Mouse (Mus musculus): ENCODE data around the gene Txndc16. TPM values are rescaled to one million over a fixed set of nuclear protein-coding genes. Genes with fewer than 3 reads are reported as not detected.

Txndc16 gene
- polyA plus RNA-seq, 1 experiment from 2014 or later: 18.4 TPM

- Histone ChIP-seq H3K27ac (no peak overlapping the region), H3K27me3 (no peaks in the 10 kb centered on the region), H3K9ac (no peak overlapping the region), H3K9me3 (no peaks in the 10 kb centered on the region), H3K36me3 (no peaks in the 10 kb centered on the region), H3K4me2 (replicated peaks) (no peak overlapping the region), H3K4me3 (no peak overlapping the region), H3K4me1 (no peaks in the 10 kb centered on the region)
- WGBS: 75% methylated on average over 17 of the region's 17 CpGs
- no peak for ATAC-seq (ENCODE audit: insufficient number of reproducible peaks, insufficient read depth, low FRiP score, low TSS enrichment)
Measured at GRCm38 (mm10) chr14:45140344-45141080, 79.6 kb downstream of the Txndc16 start.

GRCm38 (mm10) chr14:45135961-45136360 is 84.2 kb downstream of the Txndc16 start:
- H3K4me2 ChIP-seq (replicated peaks): no peak overlapping the region
- H3K9ac ChIP-seq: no peak overlapping the region
- ATAC-seq (ENCODE audit: insufficient number of reproducible peaks, insufficient read depth, low FRiP score, low TSS enrichment): no peak
- H3K4me1 ChIP-seq: no peaks in the 10 kb centered on the region
- no peak overlapping the region for H3K27ac ChIP-seq
- H3K4me3 ChIP-seq: no peak overlapping the region
- WGBS: 91% methylated on average over 2 of the region's 2 CpGs
- H3K36me3 ChIP-seq: no peaks in the 10 kb centered on the region
- no peaks in the 10 kb centered on the region for H3K27me3 ChIP-seq
- H3K9me3 ChIP-seq: no peaks in the 10 kb centered on the region

- H3K4me2 ChIP-seq (replicated peaks): no peak overlapping the region
- ATAC-seq (ENCODE audit: insufficient number of reproducible peaks, insufficient read depth, low FRiP score, low TSS enrichment): no peak
- 56% methylated on average over 9 of the region's 9 CpGs for WGBS
- H3K27ac ChIP-seq: no peak overlapping the region
- H3K9ac ChIP-seq: no peak overlapping the region
- no peaks in the 10 kb centered on the region for H3K9me3 ChIP-seq
- H3K4me1 ChIP-seq: no peaks in the 10 kb centered on the region
- no peaks in the 10 kb centered on the region for H3K27me3 ChIP-seq
- no peaks in the 10 kb centered on the region for H3K36me3 ChIP-seq
- no peak overlapping the region for H3K4me3 ChIP-seq
Measured at GRCm38 (mm10) chr14:45135560-45135959, 84.6 kb downstream of the Txndc16 start.

- H3K4me2 ChIP-seq (replicated peaks): no peak overlapping the region
- H3K27me3 ChIP-seq: no peaks in the 10 kb centered on the region
- no peaks in the 10 kb centered on the region for H3K4me1 ChIP-seq
- H3K9me3 ChIP-seq: no peaks in the 10 kb centered on the region
- H3K27ac ChIP-seq: no peak overlapping the region
- H3K36me3 ChIP-seq: no peaks in the 10 kb centered on the region
- no peak overlapping the region for H3K4me3 ChIP-seq
- H3K9ac ChIP-seq: no peak overlapping the region
- 41% methylated on average over 4 of the region's 4 CpGs for WGBS
- no peak for ATAC-seq (ENCODE audit: insufficient number of reproducible peaks, insufficient read depth, low FRiP score, low TSS enrichment)
Measured at GRCm38 (mm10) chr14:45118359-45118758, 101.8 kb downstream of the Txndc16 start.

- Histone ChIP-seq H3K27ac (no peak overlapping the region), H3K4me3 (no peak overlapping the region), H3K9me3 (no peaks in the 10 kb centered on the region), H3K4me2 (replicated peaks) (no peak overlapping the region), H3K4me1 (no peaks in the 10 kb centered on the region), H3K27me3 (no peaks in the 10 kb centered on the region), H3K36me3 (no peaks in the 10 kb centered on the region), H3K9ac (no peak overlapping the region)
- WGBS: 88% methylated on average over 8 of the region's 8 CpGs
- ATAC-seq (ENCODE audit: insufficient number of reproducible peaks, insufficient read depth, low FRiP score, low TSS enrichment): no peak
Measured at GRCm38 (mm10) chr14:45102201-45102600, 117.9 kb downstream of the Txndc16 start.

- Histone ChIP-seq H3K4me1 (no peaks in the 10 kb centered on the region), H3K9me3 (no peaks in the 10 kb centered on the region), H3K27me3 (no peaks in the 10 kb centered on the region), H3K9ac (no peak overlapping the region), H3K36me3 (no peaks in the 10 kb centered on the region), H3K4me2 (replicated peaks) (no peak overlapping the region), H3K27ac (no peak overlapping the region), H3K4me3 (no peak overlapping the region)
- WGBS: 81% methylated on average over 3 of the region's 3 CpGs
- ATAC-seq (ENCODE audit: insufficient number of reproducible peaks, insufficient read depth, low FRiP score, low TSS enrichment): no peak
Measured at GRCm38 (mm10) chr14:45092327-45092726, 127.8 kb downstream of the Txndc16 start.

GRCm38 (mm10) chr14:45090011-45090410 is 130.1 kb downstream of the Txndc16 start:
- no peaks in the 10 kb centered on the region for H3K27me3 ChIP-seq
- H3K4me2 ChIP-seq (replicated peaks): no peak overlapping the region
- no peaks in the 10 kb centered on the region for H3K9me3 ChIP-seq
- no peaks in the 10 kb centered on the region for H3K36me3 ChIP-seq
- H3K9ac ChIP-seq: no peak overlapping the region
- ATAC-seq (ENCODE audit: insufficient number of reproducible peaks, insufficient read depth, low FRiP score, low TSS enrichment): no peak
- 83% methylated on average over 4 of the region's 4 CpGs for WGBS
- no peaks in the 10 kb centered on the region for H3K4me1 ChIP-seq
- no peak overlapping the region for H3K4me3 ChIP-seq
- H3K27ac ChIP-seq: no peak overlapping the region

- H3K9ac ChIP-seq: no peak overlapping the region
- H3K27me3 ChIP-seq: no peaks in the 10 kb centered on the region
- no peak overlapping the region for H3K4me2 ChIP-seq (replicated peaks)
- H3K27ac ChIP-seq: no peak overlapping the region
- H3K36me3 ChIP-seq: no peaks in the 10 kb centered on the region
- no peak overlapping the region for H3K4me3 ChIP-seq
- no peaks in the 10 kb centered on the region for H3K9me3 ChIP-seq
- H3K4me1 ChIP-seq: no peaks in the 10 kb centered on the region
- 79% methylated on average over 5 of the region's 5 CpGs for WGBS
- no peak for ATAC-seq (ENCODE audit: insufficient number of reproducible peaks, insufficient read depth, low FRiP score, low TSS enrichment)
Measured at GRCm38 (mm10) chr14:45085651-45086425, 134.3 kb downstream of the Txndc16 start.

- H3K9ac ChIP-seq: no peak overlapping the region
- no peak for ATAC-seq (ENCODE audit: insufficient number of reproducible peaks, insufficient read depth, low FRiP score, low TSS enrichment)
- no peaks in the 10 kb centered on the region for H3K4me1 ChIP-seq
- H3K4me3 ChIP-seq: no peak overlapping the region
- 86% methylated on average over 5 of the region's 5 CpGs for WGBS
- no peaks in the 10 kb centered on the region for H3K36me3 ChIP-seq
- H3K9me3 ChIP-seq: no peaks in the 10 kb centered on the region
- H3K4me2 ChIP-seq (replicated peaks): no peak overlapping the region
- no peak overlapping the region for H3K27ac ChIP-seq
- H3K27me3 ChIP-seq: no peaks in the 10 kb centered on the region
Measured at GRCm38 (mm10) chr14:45084656-45085280, 135.4 kb downstream of the Txndc16 start.

- H3K4me3 ChIP-seq: no peak overlapping the region
- no peaks in the 10 kb centered on the region for H3K36me3 ChIP-seq
- no peak overlapping the region for H3K27ac ChIP-seq
- no peaks in the 10 kb centered on the region for H3K4me1 ChIP-seq
- H3K4me2 ChIP-seq (replicated peaks): no peak overlapping the region
- ATAC-seq (ENCODE audit: insufficient number of reproducible peaks, insufficient read depth, low FRiP score, low TSS enrichment): no peak
- H3K9me3 ChIP-seq: no peaks in the 10 kb centered on the region
- peak overlapping the region; percentile 15; the same call in 1 of the 2 replicates for H3K9ac ChIP-seq
- no peaks in the 10 kb centered on the region for H3K27me3 ChIP-seq
- 42% methylated on average over 4 of the region's 4 CpGs for WGBS
Measured at GRCm38 (mm10) chr14:45083540-45083939, 136.6 kb downstream of the Txndc16 start.
